Mouse (Mus musculus) myocyte (in vitro differentiated cells): Measurements from ENCODE around the gene Trrap.

Source experiments
- MAX ChIP-seq: IDR thresholded peaks from one replicate; pipeline ENCODE4 v1.6.1; 2011; ENCODE audit warnings: low read depth, mild to moderate bottlenecking, control low read depth
- MYOG ChIP-seq, 3 experiments: IDR thresholded peaks; one replicate each; pipeline ENCODE4 v1.6.1; 2011; ENCODE audit warnings: control low read depth in 2 of 3, low read depth in 2 of 3, mild to moderate bottlenecking in 2 of 3; ENCODE audit not compliant: insufficient read length in 2 of 3, control insufficient read depth in 1 of 3, insufficient read depth in 1 of 3
- POLR2A ChIP-seq: IDR thresholded peaks from one replicate; pipeline ENCODE4 v1.6.1; 2011; ENCODE audit warnings: low read depth, mild to moderate bottlenecking, control low read depth, moderate library complexity; ENCODE audit not compliant: insufficient read length
- POLR2AphosphoS2 ChIP-seq: IDR thresholded peaks from one replicate; pipeline ENCODE4 v1.6.1; 2011; ENCODE audit warnings: low read depth, control low read depth; ENCODE audit not compliant: insufficient read length
- SRF ChIP-seq: IDR thresholded peaks from one replicate; pipeline ENCODE4 v1.6.1; 2011; ENCODE audit warnings: low read depth; ENCODE audit not compliant: control insufficient read depth, insufficient read length
- TCF12 ChIP-seq: IDR thresholded peaks from one replicate; pipeline ENCODE4 v1.6.1; 2011; ENCODE audit warnings: mild to moderate bottlenecking, control low read depth; ENCODE audit not compliant: poor library complexity, insufficient read depth, severe bottlenecking
- USF1 ChIP-seq: IDR thresholded peaks from one replicate; pipeline ENCODE4 v1.6.1; 2011; ENCODE audit warnings: low read depth, mild to moderate bottlenecking, control low read depth, moderate library complexity

GRCm38 (mm10) chr5:144875892-144876291 lies 108.4 kb downstream of the Trrap start:
- TF ChIP-seq POLR2A (peak; percentile 22), MYOG (IDR thresholded peaks at IDR 0.05; ENCODE audit: control insufficient read depth in 1 of 3, insufficient read depth in 1 of 3, insufficient read length in 2 of 3, low read depth in 2 of 3) (no peak), POLR2AphosphoS2 (peak; percentile 55), USF1 (no peak), TCF12 (no peak), MAX (no peak), SRF (no peak)
